Mouse (Mus musculus): ENCODE data around the gene Cd248.
A peak's percentile ranks its signal among the peaks of the same experiment; 100 is the strongest.
"Not testable (repeated sequence)": the region's sequence is repeated elsewhere in the genome, so short reads cannot be mapped to it uniquely, and the experiment has no call there.

Gene Cd248

DNA sequence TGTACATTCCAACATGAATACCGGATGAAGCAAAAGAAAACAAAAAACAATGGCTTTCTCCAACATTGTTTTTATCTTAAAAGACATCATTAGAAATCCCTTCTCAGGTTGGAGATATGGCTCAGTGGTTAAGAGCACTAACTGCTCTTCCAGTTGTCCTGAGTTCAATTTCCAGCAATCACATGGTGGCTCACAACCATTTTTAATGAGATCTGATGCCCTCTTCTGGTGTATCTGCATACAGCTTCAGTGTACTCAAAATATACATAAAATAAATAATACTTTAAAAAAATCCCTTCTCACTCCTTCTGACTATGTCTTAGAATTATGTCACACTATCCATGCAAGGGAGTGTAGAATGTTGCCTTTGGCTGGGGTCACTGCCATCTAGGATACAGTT, 11.4 kb downstream of the Cd248 start:
- DNase-seq: no peak

DNA sequence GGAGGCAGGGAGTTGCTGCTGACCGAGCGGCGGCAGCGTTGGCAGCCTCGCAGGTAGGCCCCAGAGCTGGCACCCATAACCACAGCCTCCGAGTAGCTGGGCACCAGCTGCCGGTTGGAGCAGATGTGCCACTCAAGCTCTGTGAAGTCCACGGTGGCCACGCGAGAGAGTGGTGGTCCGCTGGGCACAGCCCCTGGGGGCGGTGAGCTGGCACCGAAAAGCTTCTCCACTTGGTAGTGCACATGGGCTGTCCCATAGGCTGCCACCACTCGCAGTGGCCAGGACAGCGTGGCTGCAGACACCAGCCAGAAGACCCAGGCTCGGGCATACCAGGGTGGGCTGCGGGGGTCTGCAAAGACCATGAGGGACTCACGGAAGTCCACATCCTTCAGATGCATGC, 14.1 kb downstream of the Cd248 start:
- no peak for DNase-seq

DNA sequence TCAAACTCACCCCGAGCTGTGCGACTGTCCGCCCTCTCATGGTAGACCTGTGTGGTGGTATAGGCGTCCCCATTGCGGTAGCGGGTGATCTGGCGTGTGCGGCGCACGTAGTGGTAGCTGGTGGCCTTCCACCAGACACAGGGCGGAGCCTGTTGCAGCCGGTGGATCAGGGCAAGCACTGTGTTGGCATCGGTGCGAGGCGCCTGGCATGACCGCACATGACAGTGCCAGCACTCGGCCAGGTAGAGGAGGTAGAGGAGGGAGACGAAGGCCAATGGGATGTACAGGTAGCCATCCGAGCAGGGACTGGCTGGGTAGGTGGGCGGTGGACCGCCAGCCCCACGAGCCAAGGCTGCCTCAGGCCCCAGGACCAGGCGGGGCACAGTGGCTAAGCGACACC, 14.7 kb downstream of the Cd248 start:
- DNase-seq: no peak

DNA sequence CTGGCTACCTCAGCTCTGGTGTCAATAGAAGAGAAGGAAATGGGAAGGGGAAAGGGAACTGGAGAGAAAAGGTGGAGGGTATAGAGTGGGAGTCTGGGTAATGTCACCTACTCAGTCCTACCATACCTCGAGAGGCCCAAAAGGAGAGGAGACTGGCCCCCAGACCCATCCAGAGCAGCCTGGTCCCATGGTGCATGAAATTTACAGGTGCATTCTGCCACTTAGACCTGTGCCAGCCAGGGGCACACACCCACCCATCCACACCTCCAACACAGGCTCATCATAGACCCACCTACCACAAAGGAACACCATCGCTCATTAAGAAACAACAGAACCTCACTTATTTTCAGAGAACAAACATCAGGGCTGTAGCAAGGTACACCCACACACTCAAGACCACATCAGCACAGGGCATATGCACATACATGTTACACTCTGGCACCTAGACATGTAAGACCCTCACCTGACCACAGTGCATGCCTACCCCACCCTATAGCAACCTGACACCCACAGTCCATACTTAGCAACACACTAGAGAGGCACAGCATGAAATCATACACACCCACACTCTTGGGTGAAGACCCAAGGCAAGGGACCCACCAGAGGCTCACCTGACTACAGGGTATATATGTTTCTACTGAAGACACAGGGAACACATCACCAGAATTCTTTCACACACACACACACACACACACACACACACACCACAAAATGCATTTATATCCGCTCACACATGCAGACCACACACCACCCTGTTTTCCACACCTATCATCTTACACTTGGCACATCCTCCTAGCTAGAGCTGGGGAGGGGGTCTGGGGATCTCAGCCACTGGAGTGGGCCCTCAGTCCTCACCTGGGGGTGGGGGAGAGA, 16.3 kb downstream of the Cd248 start:
- DNase-seq: no peak

DNA sequence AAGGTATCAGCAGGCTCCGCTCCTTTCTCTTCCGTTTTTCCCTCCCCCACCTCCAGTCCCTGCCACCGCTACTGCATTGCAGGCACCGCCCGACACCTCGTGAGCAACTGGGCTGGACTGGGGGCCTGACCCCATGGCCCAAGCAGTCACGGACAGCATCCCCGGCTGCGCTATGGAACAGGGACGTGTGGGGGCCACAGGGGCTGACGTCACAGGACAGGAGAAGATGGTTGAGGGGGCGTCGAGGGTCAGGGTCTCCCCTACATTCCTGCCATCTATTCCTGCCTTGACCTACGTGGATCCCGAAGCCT, 16.9 kb downstream of the Cd248 start:
- DNase-seq: peak; percentile 62

DNA sequence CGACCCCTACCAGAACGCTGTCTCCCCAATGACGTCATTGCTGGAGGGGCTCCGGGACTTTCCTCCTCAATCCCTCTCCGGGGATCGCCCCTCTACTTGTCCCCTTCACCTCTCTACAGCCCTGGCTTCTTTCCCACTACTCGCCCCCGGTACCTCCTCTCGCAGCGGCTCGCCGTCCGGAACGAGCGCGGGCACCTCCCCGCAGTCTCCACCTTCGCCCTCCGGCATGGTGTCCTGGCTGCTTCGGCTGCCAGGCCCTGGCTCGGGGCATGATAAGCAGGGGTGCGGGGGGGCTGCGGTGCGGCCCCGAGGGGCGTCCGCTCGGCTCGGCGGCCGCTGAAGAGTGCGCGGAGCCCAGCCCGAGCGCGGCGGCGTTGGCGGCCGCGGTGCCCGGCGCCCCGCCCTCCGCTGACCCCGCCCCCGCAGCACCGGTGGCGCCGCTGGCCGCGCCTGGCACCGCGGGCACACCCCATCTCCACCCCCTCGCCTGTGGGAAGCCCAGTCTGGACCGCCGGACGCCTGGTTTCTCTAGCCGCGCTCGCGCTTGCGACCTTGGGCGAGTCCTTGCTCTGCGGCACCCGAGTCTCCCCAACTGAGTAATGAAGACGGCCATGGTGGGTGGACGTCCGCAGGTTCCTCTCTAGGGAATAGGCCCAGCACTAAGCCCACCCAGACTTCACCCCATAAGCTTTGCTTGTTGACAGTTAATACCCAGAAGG, 17.4 kb downstream of the Cd248 start, which contains the start of gene Tmem151a:
Tmem151a (minus strand) TSS at position 387 of the 719 bp plus-strand sequence.
- DNase-seq: peak; percentile 72

DNA sequence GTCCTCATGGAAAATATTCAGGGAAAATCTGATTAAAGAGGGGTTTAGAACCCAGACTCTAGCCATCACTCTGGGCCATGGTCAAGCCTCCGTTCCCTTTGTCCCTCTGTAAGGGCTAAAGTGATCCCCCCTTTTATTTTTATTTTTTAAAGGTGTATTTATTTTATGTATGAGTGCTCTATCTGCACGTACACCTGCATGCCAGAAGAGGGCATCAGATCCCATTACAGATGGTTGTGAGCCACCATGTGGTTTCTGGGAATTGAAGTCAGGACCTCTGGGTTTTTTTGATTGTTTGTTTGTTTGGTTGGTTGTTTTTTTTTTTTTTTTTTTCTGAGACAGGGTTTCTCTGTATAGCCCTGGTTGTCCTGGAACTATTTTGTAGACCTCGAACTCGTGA, 18.7 kb downstream of the Cd248 start:
- DNase-seq: not testable (repeated sequence)

DNA sequence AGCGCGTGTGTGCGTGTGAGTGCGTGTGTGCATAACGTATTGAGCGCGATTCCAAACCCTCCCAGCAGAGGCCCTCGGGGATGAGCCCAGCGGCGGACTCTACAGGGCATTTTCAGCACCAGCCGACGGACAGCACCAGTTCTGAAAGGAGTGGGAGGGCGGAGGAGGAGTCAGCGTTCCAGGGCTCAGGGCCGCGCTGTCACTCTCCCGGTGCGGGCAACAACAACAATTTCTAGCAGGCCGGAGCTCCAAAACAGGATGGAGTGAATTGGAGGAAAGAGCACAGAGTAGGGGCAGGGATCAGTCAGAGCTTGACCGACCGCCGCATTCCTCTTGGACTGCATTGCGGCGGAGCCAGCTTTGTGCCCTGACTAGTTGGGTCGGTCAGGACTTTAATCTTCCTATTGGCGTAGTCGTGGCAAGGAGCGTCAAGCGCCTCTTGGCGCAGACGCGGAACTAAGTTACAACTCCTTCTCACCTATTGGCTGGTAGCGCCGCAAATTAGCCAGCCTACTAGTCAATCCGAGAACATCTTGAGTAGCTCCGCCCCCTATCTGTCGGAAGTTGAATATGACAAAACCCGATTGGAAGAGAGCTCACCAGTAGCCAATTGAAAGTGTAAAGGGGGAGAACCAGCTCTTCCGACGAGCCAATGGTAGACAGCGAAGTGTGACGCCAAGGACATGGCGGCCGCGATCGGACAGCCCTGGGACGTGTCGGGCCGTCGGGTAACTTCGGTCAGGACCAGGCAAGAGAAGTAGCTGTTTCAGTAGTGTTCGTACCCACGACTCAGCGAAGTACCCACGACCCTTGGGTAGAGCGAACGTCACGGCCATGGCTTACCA, 20.2 kb downstream of the Cd248 start, which contains the start of gene Yif1a:
Yif1a (plus strand) TSS at position 655 of the 845 bp plus-strand sequence.
- DNase-seq: peak; percentile 93

DNA sequence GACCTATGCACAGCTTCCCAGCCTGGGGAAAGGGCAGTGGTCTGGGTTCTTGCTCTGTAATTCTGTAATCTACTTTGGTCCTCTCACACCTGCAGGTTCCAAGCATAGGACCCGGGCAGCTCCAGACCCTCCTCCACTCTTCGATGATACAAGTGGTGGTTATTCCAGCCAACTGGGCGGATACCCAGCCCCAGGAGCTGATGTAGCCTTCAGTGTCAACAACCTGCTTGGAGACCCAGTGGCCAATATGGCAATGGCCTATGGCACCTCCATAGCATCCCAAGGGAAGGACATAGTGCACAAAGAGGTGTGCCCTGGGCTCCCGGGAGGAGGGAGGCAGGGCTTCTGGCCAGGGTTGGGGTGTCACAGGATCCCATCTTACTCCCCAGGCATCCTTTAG, 21.4 kb downstream of the Cd248 start:
- peak; percentile 32 for DNase-seq

DNA sequence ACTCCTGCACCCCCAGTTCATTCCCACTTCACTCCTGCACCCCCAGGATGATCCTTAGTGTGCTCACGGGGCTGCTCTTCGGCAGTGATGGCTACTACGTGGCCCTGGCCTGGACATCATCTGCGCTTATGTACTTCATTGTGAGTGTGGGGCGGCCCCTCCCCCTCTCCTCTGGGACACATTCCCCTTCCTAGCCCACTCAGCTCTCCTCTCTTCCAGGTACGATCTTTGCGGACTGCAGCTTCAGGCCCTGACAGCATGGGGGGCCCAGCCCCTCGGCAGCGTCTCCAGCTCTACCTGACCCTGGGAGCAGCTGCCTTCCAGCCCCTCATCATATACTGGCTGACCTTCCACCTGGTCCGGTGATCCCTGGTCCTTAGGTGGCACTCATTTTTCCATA, 24.2 kb downstream of the Cd248 start:
- DNase-seq: no peak

DNA sequence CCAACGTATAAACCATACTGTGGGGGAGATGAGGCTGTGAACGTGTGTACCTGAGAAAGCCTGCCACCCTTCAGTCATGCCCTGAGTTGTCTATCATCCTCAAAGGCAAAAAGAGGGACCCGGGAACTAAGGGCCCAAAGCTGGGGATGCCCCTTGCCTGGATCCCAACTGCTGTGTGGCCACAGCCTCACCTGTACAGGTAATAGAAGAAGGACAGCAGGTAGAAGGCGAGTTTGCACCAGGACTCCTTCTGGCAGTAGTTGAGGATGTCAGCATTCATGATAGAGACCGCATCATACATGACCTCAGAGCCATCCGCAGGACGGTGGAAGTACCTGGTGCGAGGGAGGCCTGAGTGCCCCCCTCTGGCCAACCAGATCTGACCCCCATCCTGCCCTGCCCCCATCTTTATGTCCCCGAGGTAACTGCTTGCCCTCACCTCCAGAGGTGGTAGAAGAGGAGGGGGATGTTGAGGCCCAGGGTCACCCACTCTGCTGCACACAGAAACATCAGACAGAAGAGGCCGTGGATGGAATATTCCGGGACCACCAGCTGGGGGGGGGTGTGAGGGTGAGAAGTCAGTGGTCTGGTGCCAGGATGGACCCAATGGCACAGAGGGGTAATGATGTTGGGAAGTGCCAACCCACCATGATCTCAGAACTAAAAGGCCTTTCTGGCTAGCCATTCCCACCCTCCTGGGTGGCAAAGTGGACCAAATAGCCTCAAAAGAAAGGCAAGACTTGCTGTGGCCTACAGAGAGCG, 25.8 kb downstream of the Cd248 start:
- peak; percentile 51 for DNase-seq

DNA sequence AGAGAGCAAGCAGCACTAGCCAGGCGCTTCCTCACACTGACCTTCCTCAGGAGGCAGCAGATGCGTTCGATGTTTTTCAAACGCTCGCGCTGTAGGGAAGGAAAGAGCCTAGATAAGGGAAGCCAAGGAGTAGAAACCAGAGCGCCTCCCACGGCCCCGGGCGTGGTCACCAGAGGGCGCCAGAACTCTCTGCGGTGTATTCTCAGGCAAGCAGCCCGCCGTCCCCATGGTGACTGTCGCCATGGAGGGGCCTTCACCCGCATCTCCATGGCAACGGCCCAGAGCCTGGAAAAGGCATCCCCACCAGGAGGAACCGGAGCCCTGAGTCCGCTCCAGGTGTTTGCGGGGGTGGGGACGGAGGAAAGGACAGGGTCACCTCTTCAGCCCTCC, 26.4 kb downstream of the Cd248 start:
- DNase-seq: peak; percentile 94

DNA sequence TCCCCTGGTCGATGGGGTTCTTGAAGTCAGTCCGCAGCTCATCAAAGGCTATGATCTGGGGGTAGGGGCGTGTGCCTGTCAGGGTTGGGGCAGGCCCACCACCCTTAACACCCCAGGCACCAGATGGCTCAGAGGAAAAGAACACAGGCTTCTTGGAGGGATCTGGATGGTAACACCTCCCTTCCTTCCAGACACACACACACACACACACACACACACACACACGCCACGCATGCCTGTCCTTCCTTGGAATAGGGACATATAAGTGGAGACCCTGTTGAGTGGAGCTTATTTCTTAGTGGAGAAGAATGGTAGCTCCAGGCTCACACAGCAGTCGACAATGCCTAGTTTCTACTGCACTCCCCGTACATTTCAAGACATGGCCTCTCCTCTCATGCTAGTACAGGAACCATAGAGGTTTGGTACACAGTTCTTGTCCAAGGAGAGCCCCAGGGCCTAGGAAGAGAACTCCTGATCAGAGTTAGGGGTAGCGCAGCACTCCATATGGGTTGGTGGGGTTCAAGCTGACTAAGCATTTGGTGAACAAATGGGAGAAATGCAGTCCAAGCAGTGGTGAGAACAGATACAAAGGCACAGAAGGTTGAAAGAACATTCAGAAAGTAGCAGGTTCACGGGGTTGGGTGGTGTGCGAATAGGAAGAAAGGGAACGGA, 27.0 kb downstream of the Cd248 start:
- DNase-seq: no peak

DNA sequence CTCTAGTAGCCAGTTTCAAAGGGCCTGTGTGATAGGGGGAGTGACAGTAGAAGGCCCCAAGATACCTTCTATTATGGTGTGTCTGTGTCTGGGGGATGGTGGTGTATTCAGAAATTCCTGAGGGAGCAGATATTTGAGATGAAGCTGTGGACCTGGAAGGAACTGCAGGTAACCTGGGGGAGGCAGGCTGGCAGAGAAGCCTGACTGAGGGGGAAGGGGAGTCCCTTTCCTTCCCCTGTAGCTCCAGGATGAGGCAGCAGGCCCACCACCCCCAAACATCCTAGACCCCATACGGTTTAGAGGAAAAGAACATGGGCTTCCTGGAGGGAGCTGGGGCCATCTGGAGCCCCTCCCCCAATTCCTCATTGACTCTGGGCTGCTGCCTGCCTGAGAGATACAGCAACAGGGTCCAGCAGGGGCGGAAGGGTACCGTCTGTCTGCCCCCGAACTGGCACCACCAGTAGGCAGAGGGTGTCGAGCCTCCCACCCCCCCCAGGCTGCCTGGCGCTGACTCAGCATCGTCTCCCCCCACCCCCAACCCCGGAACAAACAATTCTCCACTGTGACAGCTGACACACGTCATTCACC, 28.1 kb downstream of the Cd248 start:
- no peak for DNase-seq

DNA sequence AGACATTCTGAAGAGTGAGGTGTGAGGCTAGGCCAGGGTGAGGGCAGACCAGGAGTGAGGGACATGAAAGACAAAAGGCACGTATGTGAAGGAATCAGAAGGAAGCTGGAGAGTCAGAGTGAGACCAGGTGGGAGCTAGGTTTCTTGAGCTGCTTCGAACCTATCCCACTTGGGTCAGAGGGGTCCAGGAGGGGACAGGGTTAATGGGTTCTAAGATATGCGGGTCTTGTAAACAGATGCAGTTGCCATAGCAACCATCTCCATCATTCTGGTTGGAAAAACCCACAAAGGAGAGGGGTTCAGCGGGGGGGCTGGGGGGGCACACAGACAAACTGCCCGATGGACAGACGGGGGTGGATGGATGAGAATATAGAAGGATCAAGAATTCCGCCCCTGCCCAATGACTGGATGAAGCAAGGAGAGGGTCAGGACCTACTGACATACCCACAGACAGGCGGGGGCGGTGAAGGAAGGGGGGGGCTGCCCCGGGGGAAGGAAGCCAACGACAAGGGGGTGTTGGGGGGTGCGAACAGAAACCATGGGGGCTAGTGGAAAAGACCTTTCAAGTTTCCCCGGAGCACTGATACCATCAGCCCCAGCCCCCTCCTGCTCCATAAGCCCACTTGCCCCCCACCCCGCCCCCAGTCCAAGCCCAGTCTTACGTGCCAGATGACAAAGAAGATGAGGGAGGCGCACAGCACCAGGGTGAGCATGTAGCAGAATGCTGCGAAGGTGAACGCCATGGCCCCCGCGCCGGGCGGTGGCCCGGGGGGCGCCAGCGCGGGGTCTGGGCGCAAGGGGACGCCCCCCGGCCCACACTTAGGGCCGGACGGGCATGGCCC, 29.9 kb downstream of the Cd248 start:
- DNase-seq: no peak

DNA sequence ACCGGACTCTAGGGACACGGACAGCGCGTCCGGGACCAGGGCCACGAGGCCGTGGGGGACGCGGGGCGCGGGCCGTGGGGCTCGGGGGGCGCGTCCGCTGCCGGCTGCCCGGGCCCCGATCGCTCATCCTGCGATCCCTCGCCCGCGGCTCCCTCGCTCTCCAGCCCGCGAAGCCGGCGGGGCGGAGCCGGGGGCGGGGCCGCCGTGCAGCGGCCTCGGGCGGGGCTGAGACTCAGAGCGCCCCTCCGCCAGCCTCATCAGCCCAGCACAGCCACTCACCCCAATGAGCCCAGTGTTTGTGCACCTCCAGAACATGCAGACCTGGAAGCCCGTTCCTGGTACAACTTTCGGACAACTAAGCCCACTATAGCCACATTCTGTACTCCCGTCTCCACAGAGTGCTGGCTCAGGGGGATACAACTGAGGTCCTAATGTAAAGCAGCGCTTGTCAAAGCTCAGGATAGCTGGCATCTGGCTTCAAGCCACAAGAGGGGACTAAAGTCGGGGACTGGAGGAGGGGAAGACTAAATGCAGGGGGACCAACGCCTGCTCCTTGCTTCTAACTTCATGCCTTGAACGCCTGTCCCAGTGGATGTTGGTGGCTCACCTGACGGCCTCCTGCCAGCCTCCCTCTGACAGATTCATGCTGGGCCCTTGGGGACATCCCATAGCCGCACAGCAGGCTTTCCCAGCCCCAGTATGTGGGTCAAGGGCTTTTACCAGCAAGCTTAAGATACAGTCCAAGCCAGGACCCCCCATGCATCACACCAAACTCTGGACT, 30.7 kb downstream of the Cd248 start, which contains the start of gene Cnih2:
Cnih2 (minus strand) TSS at position 159 of the 781 bp plus-strand sequence.
- peak; percentile 74 for DNase-seq

DNA sequence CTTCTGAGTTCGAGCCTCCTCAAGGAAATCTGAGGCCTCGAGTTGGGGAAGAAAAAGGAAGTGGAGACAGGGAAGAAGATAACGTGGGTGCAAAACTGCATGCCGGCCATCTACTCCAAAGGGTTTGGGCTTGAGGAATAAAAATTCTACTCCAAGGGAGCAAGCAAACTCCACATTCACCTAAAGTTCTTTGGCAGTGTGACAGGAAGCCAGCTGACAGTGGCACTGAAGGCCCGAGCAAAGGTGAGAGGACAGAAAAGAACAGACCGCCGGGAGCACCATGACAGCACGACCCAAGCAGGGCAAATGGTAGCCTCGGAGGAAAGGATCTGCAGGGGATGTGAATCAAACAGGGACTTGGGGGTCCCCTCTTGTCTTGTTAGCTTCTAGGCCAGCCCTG, 38.2 kb downstream of the Cd248 start:
- no peak for DNase-seq

DNA sequence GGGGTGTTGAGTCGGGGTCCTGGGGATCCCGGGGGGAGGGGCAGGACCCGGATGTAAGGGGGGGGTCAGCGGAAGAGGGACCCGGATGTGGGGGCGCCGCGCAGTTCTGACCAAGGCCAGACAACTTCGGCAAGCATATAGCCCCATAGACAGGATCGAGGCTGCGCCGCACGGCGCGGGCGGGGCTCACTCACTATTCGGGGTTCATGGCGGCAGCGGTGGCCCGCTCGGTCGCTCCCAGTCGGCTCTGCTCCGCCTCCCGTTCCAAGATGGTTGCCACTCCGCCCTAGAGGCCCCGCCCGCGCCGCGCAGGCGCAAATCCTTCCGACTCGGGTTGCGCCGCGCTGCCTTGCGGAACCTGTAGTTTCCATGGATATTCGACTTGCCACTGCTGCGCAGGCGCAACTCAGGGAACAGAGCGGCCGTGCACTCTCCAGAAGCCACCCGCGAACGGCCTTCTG, 38.9 kb downstream of the Cd248 start, which contains the start of gene Rab1b:
Rab1b (minus strand) TSS at position 342 of the 461 bp plus-strand sequence.
- peak; percentile 99 for DNase-seq

DNA sequence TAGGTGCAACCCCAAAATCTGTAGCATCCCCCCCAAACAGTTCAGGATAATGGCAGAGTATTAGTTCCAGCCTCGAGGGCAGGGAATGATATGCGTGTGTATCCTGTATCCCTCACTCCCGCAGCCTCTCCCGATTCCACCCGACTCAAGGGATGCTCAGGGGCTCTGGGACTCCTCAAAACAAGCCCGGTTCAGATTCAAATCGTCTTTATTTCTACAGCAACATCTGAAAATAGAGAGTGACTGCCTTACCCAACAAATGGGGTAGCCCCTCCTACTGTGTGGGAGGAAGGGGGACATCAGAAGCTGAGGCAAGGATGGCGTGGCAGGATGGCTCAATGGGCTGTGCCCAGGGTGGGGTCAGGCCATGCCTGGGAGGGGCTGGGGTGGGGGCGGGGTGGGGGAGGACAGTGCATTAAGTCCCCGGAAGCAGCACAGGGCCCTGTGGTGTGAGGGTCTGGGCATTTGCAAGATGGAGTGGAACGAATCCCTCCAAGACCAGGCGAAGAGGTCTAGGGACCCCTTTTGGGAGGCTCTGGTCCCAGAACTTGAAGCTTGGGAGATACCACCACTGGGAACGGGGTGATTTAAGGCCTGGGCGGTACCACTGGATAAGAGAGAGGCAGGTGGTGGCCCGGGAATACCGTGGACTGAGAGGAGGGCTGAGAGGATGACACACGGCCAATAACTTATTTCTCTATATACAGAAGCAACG, 39.8 kb downstream of the Cd248 start:
- no peak for DNase-seq
